Mouse (Mus musculus) liver, embryonic 11.5 days (tissue): ENCODE results near the gene Tifa. TPM values are rescaled to one million over a fixed set of nuclear protein-coding genes. Genes with fewer than 3 reads are reported as not detected.

Experiments used
- ATAC-seq: fragments of 200-750 bp; cut with Nextera tagmentation; replicated peaks from 2 replicates; pipeline ENCODE4 v1.8.0; 2017; ENCODE audit warnings: moderate number of reproducible peaks, mild to moderate bottlenecking, moderate TSS enrichment, moderate library complexity; ENCODE audit not compliant: low FRiP score
- DNase-seq: peaks from one replicate; pipeline ENCODE4 v3.0.0-alpha.2; 2017; ENCODE audit warnings: low spot score
- H3K27ac ChIP-seq: fragments of 300-500 bp; sonication (generic); 2 replicates; pipeline ENCODE4 v1.5.1; 2014; ENCODE audit warnings: mild to moderate bottlenecking, low read depth, low read length, control low read depth
- H3K27me3 ChIP-seq: fragments of 300-500 bp; sonication (generic); replicated peaks from 2 replicates; pipeline ENCODE4 v1.6.1; 2014; ENCODE audit warnings: low read length, mixed read lengths; ENCODE audit not compliant: control insufficient read depth, insufficient read depth
- H3K36me3 ChIP-seq: fragments of 300-500 bp; sonication (generic); 2 replicates; pipeline ENCODE4 v1.6.1; 2014; ENCODE audit warnings: mild to moderate bottlenecking, low read length, moderate library complexity, mixed read lengths; ENCODE audit not compliant: control insufficient read depth, insufficient read depth
- H3K4me1 ChIP-seq: fragments of 300-500 bp; sonication (generic); replicated peaks from 2 replicates; pipeline ENCODE4 v1.6.1; 2014; ENCODE audit warnings: low read length, mixed read lengths; ENCODE audit not compliant: control insufficient read depth, insufficient read depth
- H3K4me2 ChIP-seq: fragments of 300-500 bp; sonication (generic); 2 replicates; pipeline ENCODE4 v1.6.1; 2014; ENCODE audit warnings: mild to moderate bottlenecking, control low read depth, moderate library complexity
- H3K4me3 ChIP-seq: fragments of 300-500 bp; sonication (generic); 2 replicates; pipeline ENCODE4 v1.5.1; 2014; ENCODE audit warnings: low read depth, low read length, control low read depth
- H3K9ac ChIP-seq: fragments of 300-500 bp; sonication (generic); 2 replicates; pipeline ENCODE4 v1.6.1; 2014; ENCODE audit warnings: low read depth, low read length, control low read depth
- H3K9me3 ChIP-seq: fragments of 300-500 bp; sonication (generic); 2 replicates; pipeline ENCODE4 v1.6.1; 2016; ENCODE audit warnings: low read length, inconsistent platforms, mixed read lengths; ENCODE audit not compliant: control insufficient read depth
- WGBS: fragments of 180-500 bp; shearing (Covaris S2); extraction: QIAGEN DNeasy Blood & Tissue Kit; methylation state at CpG from one replicate; pipeline ENCODE4 v1.1.7; 2014; 5-methylcytosine and 5-hydroxymethylcytosine counted together
- polyA plus RNA-seq: library from polyadenylated mRNA; unstranded; fragments of >200 nt; fragmentation: Nextera tagmentation; extraction: Ambion mirVana; gene quantifications from 2 replicates; pipeline ENCODE4 v1.2.1, GENCODE M21; 2014

Gene Tifa
- polyA plus RNA-seq, 1 experiment from 2014 or later, result 13.4 TPM

- H3K9ac ChIP-seq, result no peak overlapping the region
- no peak overlapping the region for H3K4me3 ChIP-seq
- peaks cover 9% of the 10 kb centered on the region for H3K4me1 ChIP-seq
- H3K9me3 ChIP-seq, result no peaks in the 10 kb centered on the region
- H3K27ac ChIP-seq, result no peak overlapping the region
- 81% methylated on average over 17 of the region's 17 CpGs for WGBS
- DNase-seq, result no peak
- no peak overlapping the region for H3K4me2 ChIP-seq
- H3K27me3 ChIP-seq, result no peaks in the 10 kb centered on the region
- H3K36me3 ChIP-seq, result peaks cover 13% of the 10 kb centered on the region
- ATAC-seq, result no peak
Measured at GRCm38 (mm10) chr3:127823886-127824863, 34.6 kb downstream of the Tifa start.

- DNase-seq, result no peak
- ATAC-seq, result no peak
- peaks cover 4% of the 10 kb centered on the region for H3K4me1 ChIP-seq
- H3K27me3 ChIP-seq, result no peaks in the 10 kb centered on the region
- WGBS, result 92% methylated on average over 7 of the region's 7 CpGs
- peaks cover 5% of the 10 kb centered on the region; the same call in 1 of the 2 replicates for H3K36me3 ChIP-seq
- H3K27ac ChIP-seq, result no peak overlapping the region
- H3K4me3 ChIP-seq, result no peak overlapping the region
- H3K9me3 ChIP-seq, result no peaks in the 10 kb centered on the region
- H3K4me2 ChIP-seq, result no peak overlapping the region
- no peak overlapping the region for H3K9ac ChIP-seq
Measured at GRCm38 (mm10) chr3:127826503-127826902, 36.9 kb downstream of the Tifa start.

GRCm38 (mm10) chr3:127827123-127827522 lies 37.5 kb downstream of the Tifa start:
- no peak for ATAC-seq
- Histone ChIP-seq H3K4me1 (peaks cover 3% of the 10 kb centered on the region), H3K4me2 (no peak overlapping the region), H3K27me3 (no peaks in the 10 kb centered on the region), H3K36me3 (peaks cover 2% of the 10 kb centered on the region; the same call in 1 of the 2 replicates), H3K4me3 (no peak overlapping the region), H3K9me3 (no peaks in the 10 kb centered on the region), H3K9ac (no peak overlapping the region), H3K27ac (no peak overlapping the region)
- WGBS, result 64% methylated on average over 7 of the region's 7 CpGs
- DNase-seq, result no peak

GRCm38 (mm10) chr3:127830183-127830582 lies 40.6 kb downstream of the Tifa start:
- H3K36me3 ChIP-seq, result no peaks in the 10 kb centered on the region
- H3K4me2 ChIP-seq, result no peak overlapping the region
- no peaks in the 10 kb centered on the region for H3K27me3 ChIP-seq
- H3K4me1 ChIP-seq, result peaks cover 3% of the 10 kb centered on the region; the same call in 1 of the 2 replicates
- DNase-seq (no peak), ATAC-seq (no peak)
- H3K27ac ChIP-seq, result no peak overlapping the region
- no peak overlapping the region for H3K9ac ChIP-seq
- no peaks in the 10 kb centered on the region for H3K9me3 ChIP-seq
- no peak overlapping the region for H3K4me3 ChIP-seq
- WGBS, result 90% methylated on average over 10 of the region's 10 CpGs

GRCm38 (mm10) chr3:127831079-127831478 lies 41.5 kb downstream of the Tifa start:
- DNase-seq (no peak), ATAC-seq (no peak)
- Histone ChIP-seq H3K4me1 (peaks cover 6% of the 10 kb centered on the region; the same call in 1 of the 2 replicates), H3K4me3 (no peak overlapping the region), H3K27me3 (no peaks in the 10 kb centered on the region), H3K4me2 (no peak overlapping the region), H3K9ac (no peak overlapping the region), H3K36me3 (no peaks in the 10 kb centered on the region), H3K9me3 (no peaks in the 10 kb centered on the region), H3K27ac (no peak overlapping the region)
- WGBS, result 60% methylated on average over 6 of the region's 6 CpGs

- Histone ChIP-seq H3K36me3 (no peaks in the 10 kb centered on the region), H3K27me3 (no peaks in the 10 kb centered on the region), H3K9ac (no peak overlapping the region), H3K4me2 (no peak overlapping the region), H3K4me1 (peaks cover 14% of the 10 kb centered on the region; the same call in 1 of the 2 replicates), H3K9me3 (no peaks in the 10 kb centered on the region), H3K4me3 (no peak overlapping the region), H3K27ac (no peak overlapping the region)
- WGBS, result 83% methylated on average over 4 of the region's 4 CpGs
- DNase-seq (no peak), ATAC-seq (no peak)
Measured at GRCm38 (mm10) chr3:127834040-127834439, 44.4 kb downstream of the Tifa start.

GRCm38 (mm10) chr3:127835594-127835993 lies 46.0 kb downstream of the Tifa start:
- Histone ChIP-seq H3K4me3 (no peak overlapping the region), H3K4me1 (peaks cover 14% of the 10 kb centered on the region; the same call in 1 of the 2 replicates), H3K4me2 (peak overlapping the region; percentile 95), H3K27me3 (no peaks in the 10 kb centered on the region), H3K36me3 (no peaks in the 10 kb centered on the region), H3K27ac (no peak overlapping the region), H3K9me3 (no peaks in the 10 kb centered on the region), H3K9ac (no peak overlapping the region)
- no peak for ATAC-seq
- no peak for DNase-seq
- 75% methylated on average over 6 of the region's 6 CpGs for WGBS

GRCm38 (mm10) chr3:127836798-127837153 lies 47.2 kb downstream of the Tifa start:
- H3K27ac ChIP-seq, result peak overlapping the region; percentile 95
- H3K27me3 ChIP-seq, result no peaks in the 10 kb centered on the region
- DNase-seq, result no peak
- peaks cover 14% of the 10 kb centered on the region; the same call in 1 of the 2 replicates for H3K4me1 ChIP-seq
- no peaks in the 10 kb centered on the region for H3K9me3 ChIP-seq
- H3K4me2 ChIP-seq, result peak overlapping the region; percentile 95
- under 1% methylated on average over 17 of the region's 17 CpGs for WGBS
- peak overlapping the region; percentile 97 for H3K4me3 ChIP-seq
- no peaks in the 10 kb centered on the region for H3K36me3 ChIP-seq
- peak; percentile 21 for ATAC-seq
- H3K9ac ChIP-seq, result peak overlapping the region; percentile 80
